Mouse (Mus musculus) adrenal gland, adult 10 weeks (tissue): Measurements from ENCODE around the gene Myo3a. TPM values are rescaled to one million over a fixed set of nuclear protein-coding genes. Genes with fewer than 3 reads are reported as not detected.

ENCODE experiments used
- polyA plus RNA-seq: library from polyadenylated mRNA; stranded (reverse); fragments of 350-450 nt; fragmentation: Illumina TruSeq; extraction: RNeasy Lipid Tissue Mini Kit (QIAGEN cat#74804); gene quantifications from one replicate; pipeline ENCODE4 v1.2.3, GENCODE M21; 2014; ENCODE audit warnings: low read depth, low replicate concordance

Gene Myo3a
- not detected for polyA plus RNA-seq

GRCm38 (mm10) chr2:22227308-22227707, at the start of gene Myo3a:
TSS of gene Myo3a (plus strand) at chr2:22227503.

GRCm38 (mm10) chr2:22621828-22622731, 394.8 kb downstream of the Myo3a start, which contains the start of gene Gad2:
TSS of gene Gad2 (plus strand) at chr2:22622205.

